Mouse (Mus musculus): Measurements from ENCODE around the gene Cage1.

Gene Cage1

GRCm38 (mm10) chr13:37964128-37965087 lies 72.5 kb downstream of the Cage1 start:
- DNase-seq = no peak

GRCm38 (mm10) chr13:37963354-37964007 lies 73.4 kb downstream of the Cage1 start:
- peak; percentile 67 to 69 for DNase-seq

GRCm38 (mm10) chr13:37962541-37962940 lies 74.3 kb downstream of the Cage1 start:
- DNase-seq = no peak

- DNase-seq = no peak
Observed at GRCm38 (mm10) chr13:37959936-37960335, 76.9 kb downstream of the Cage1 start.

GRCm38 (mm10) chr13:37959239-37959907 lies 77.5 kb downstream of the Cage1 start:
- no peak for DNase-seq

- no peak for DNase-seq
Observed at GRCm38 (mm10) chr13:37958498-37959238, 78.2 kb downstream of the Cage1 start.

Data from thymus, postnatal 36 days (tissue).